Mouse (Mus musculus) forebrain, embryonic 12.5 days (tissue): Measurements from ENCODE around the gene Dock8. TPM values are rescaled to one million over a fixed set of nuclear protein-coding genes. Genes with fewer than 3 reads are reported as not detected.

Experiments
- ATAC-seq: fragments of 200-750 bp; cut with Nextera tagmentation; 2 replicates; pipeline ENCODE4 v1.8.0; 2017; ENCODE audit warnings: moderate TSS enrichment; ENCODE audit not compliant: low FRiP score
- H3K27ac ChIP-seq: fragments of 300-500 bp; sonication (generic); 2 replicates; pipeline ENCODE4 v1.5.1; 2016; ENCODE audit warnings: mild to moderate bottlenecking
- H3K27me3 ChIP-seq: fragments of 300-500 bp; sonication (generic); 2 replicates; pipeline ENCODE4 v1.6.1; 2016; ENCODE audit warnings: mild to moderate bottlenecking
- H3K36me3 ChIP-seq: fragments of 300-500 bp; sonication (generic); replicated peaks from 2 replicates; pipeline ENCODE4 v1.6.1; 2016; ENCODE audit warnings: mild to moderate bottlenecking
- H3K4me1 ChIP-seq: fragments of 300-500 bp; sonication (generic); 2 replicates; pipeline ENCODE4 v1.6.1; 2016
- H3K4me2 ChIP-seq: fragments of 300-500 bp; sonication (generic); 2 replicates; pipeline ENCODE4 v1.6.1; 2016; ENCODE audit warnings: mild to moderate bottlenecking, moderate library complexity
- H3K4me3 ChIP-seq: fragments of 300-500 bp; sonication (generic); replicated peaks from 2 replicates; pipeline ENCODE4 v1.5.1; 2016; ENCODE audit warnings: mild to moderate bottlenecking
- H3K9ac ChIP-seq: fragments of 300-500 bp; sonication (generic); 2 replicates; pipeline ENCODE4 v1.6.1; 2016; ENCODE audit warnings: mild to moderate bottlenecking
- H3K9me3 ChIP-seq: fragments of 300-500 bp; sonication (generic); 2 replicates; pipeline ENCODE4 v1.6.1; 2016
- WGBS: fragments of 180-500 bp; shearing (Covaris S2); methylation state at CpG from one replicate; pipeline ENCODE4 v1.1.7; 2016; 5-methylcytosine and 5-hydroxymethylcytosine counted together
- polyA plus RNA-seq: library from polyadenylated mRNA; unstranded; fragments of >200 nt; fragmentation: Nextera tagmentation; extraction: Ambion mirVana; gene quantifications from 2 replicates; pipeline ENCODE4 v1.2.1, GENCODE M21; 2016

Dock8 gene
- polyA plus RNA-seq, 1 experiment from 2014 or later = 1.3 TPM

DNA sequence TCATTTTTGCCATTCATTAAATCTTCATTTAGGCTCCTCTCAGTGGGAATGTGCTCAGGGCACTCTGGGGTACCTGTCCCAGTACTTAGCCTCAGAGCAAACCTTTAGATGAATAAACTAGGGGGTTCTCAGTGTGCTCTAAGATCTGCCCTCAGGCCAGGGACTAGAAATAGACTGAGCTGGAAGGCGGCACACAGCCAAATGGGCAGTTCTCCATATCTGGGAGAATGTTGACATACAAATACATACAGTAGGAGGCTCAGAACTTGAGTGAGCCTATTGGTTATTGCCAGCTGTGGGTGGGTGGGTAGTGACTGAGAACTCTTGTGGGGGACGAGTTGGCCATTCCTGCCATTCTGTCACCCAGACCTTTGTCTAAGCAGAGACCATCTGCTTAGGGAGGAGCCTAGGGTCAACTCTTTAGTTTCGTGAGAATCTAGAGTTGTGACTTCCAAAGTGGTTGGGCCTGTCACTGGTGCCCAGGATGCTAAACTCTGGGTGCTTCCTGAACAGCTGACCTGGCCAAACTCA, 252.3 kb downstream of the Dock8 start:
- Histone ChIP-seq H3K36me3 (no peaks in the 10 kb centered on the region), H3K9ac (no peak overlapping the region), H3K4me3 (no peak overlapping the region), H3K27me3 (no peaks in the 10 kb centered on the region), H3K4me1 (peaks cover 9% of the 10 kb centered on the region), H3K27ac (no peak overlapping the region), H3K4me2 (no peak overlapping the region), H3K9me3 (no peaks in the 10 kb centered on the region)
- no peak for ATAC-seq
- WGBS = 81% methylated on average over 3 of the region's 3 CpGs

Other genes with a start within 250 kb of the Dock8 start
- gene Pgm5, start 137.7 kb upstream of the Dock8 start, polyA plus RNA-seq = 0.21 and 0.61 TPM in 2 replicates
- gene Gm10053, start 123.8 kb upstream of the Dock8 start, polyA plus RNA-seq = 211 and 224 TPM in 2 replicates
- 0.09 TPM in 1 of 2 replicates, not detected in the other for gene Foxd4, start 98.3 kb upstream of the Dock8 start, polyA plus RNA-seq
- 23.5 and 24.2 TPM in 2 replicates for gene Cbwd1, start 37.9 kb upstream of the Dock8 start, polyA plus RNA-seq
- gene Kank1, start 237.4 kb downstream of the Dock8 start, polyA plus RNA-seq = 8.0 and 8.8 TPM in 2 replicates